Mouse (Mus musculus) cortical plate, adult 2 months (tissue): ENCODE results near the gene Calcoco1. TPM values are rescaled to one million over a fixed set of nuclear protein-coding genes. Genes with fewer than 3 reads are reported as not detected.
A peak's percentile ranks its signal among the peaks of the same experiment; 100 is the strongest.
"Not testable (repeated sequence)": the region's sequence is repeated elsewhere in the genome, so short reads cannot be mapped to it uniquely, and the experiment has no call there.

Source experiments
- H3K27ac ChIP-seq: fragments of 200-500 bp; 2 replicates; pipeline ENCODE4 v1.5.1; 2012; ENCODE audit warnings: low read length, control low read depth, inconsistent platforms; ENCODE audit not compliant: insufficient read depth
- H3K4me1 ChIP-seq: fragments of 200-500 bp; 2 replicates; pipeline ENCODE4 v1.6.1; 2011; ENCODE audit warnings: low read length; ENCODE audit not compliant: control insufficient read depth, insufficient read depth
- H3K4me3 ChIP-seq: fragments of 200-500 bp; 2 replicates; pipeline ENCODE4 v1.5.1; 2011; ENCODE audit warnings: mild to moderate bottlenecking, low read length, control low read depth; ENCODE audit not compliant: insufficient read depth
- CTCF ChIP-seq: fragments of 200-500 bp; IDR thresholded peaks from 2 replicates; pipeline ENCODE4 v1.5.1; 2011; ENCODE audit warnings: mild to moderate bottlenecking, control low read depth, low read length; ENCODE audit not compliant: insufficient read depth; ENCODE audit errors: extremely low read depth
- POLR2A ChIP-seq: fragments of 200-500 bp; IDR thresholded peaks from 2 replicates; pipeline ENCODE4 v1.6.1; 2011; ENCODE audit warnings: mild to moderate bottlenecking, low read length, control low read depth; ENCODE audit not compliant: insufficient read depth; ENCODE audit errors: extremely low read depth
- polyA plus RNA-seq: library from polyadenylated mRNA; depleted of rRNA; stranded (reverse); fragments of >200 nt; gene quantifications from 2 replicates; pipeline ENCODE4 v1.2.3, GENCODE M21; 2012; rRNA removed

Gene Calcoco1
- polyA plus RNA-seq, 1 experiment: 62.5 TPM

DNA sequence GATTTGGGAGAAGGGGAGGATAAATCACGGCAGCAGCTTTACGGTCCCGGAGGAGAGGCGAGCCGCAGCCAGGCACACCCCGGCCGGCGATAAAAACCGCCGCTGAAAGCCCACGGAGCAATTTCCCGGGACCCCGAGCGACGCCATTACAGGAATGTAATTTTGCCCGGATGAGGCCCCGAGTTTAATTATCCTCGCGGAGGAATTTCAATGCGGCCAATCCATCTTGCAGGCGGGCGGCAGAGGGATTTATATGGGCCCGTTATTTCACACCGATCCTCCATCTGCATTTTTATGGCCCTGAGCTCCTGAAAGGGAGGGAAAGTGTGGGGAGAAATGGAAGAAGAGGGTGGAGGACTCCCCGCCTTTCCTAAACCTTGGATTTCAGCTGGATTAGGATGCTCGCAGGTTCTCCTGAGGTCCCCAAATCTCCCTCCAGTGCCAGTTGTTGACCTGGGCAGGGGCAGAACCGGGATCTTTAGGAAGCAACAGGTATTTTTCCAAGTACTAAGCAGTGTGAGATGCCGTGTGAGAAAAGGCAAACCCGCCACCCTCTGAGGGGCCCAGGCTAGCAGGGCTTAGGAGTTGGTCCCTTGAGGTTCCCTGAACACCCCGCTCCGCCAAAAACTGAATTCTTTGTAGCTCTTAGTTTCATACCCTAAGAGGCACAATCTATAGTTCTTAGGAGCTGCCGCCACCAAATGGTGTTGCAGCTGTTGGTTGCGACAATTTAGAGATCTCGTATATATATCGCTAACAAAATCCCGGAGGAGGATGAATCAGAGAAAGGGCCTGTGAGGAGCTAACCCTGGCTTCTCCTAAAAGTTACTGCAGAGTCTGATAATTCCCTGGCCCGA lies 49.5 kb downstream of the Calcoco1 start, which contains the start of gene Atp5g2:
Gene Atp5g2, minus strand, starts transcription at position 138 of the 857 bp plus-strand sequence.
- Histone ChIP-seq H3K4me3 (peak within 1 kb of the TSS; percentile 25), H3K27ac (peak within 1 kb of the TSS; percentile 98), H3K4me1 (peaks cover 3% of the 10 kb centered on the region)
- TF ChIP-seq POLR2A (no peak), CTCF (no peak)

DNA sequence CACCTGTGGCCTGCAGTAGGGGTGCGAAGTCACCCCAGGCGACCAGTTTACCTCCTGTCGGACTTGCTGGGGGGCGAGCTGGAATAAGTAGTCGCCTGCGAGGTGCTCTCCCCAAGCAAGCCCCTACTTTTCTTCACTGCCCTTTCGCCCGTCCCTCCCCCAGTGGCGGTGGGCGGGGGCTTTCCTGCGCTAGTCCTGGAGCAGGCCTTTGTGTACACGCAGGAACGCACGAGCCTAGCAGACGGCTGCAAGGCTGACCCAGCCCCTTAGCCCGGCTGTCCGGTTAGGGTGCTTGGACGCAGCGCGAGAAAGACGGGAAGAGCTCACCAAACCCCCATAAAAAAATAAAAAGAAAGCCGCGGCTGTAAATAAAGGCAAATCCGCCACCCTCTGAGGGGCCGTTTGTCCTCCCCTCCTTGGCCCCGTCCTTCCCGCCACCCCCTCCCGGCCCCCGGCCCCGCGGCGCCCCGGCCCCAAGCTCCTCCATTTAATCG lies 50.2 kb downstream of the Calcoco1 start:
- Histone ChIP-seq H3K27ac (peak overlapping the region; percentile 98), H3K4me3 (peak overlapping the region; percentile 25), H3K4me1 (peaks cover 3% of the 10 kb centered on the region)
- TF ChIP-seq POLR2A (peak; percentile 53; the same call in 1 of the 2 replicates), CTCF (no peak)

DNA sequence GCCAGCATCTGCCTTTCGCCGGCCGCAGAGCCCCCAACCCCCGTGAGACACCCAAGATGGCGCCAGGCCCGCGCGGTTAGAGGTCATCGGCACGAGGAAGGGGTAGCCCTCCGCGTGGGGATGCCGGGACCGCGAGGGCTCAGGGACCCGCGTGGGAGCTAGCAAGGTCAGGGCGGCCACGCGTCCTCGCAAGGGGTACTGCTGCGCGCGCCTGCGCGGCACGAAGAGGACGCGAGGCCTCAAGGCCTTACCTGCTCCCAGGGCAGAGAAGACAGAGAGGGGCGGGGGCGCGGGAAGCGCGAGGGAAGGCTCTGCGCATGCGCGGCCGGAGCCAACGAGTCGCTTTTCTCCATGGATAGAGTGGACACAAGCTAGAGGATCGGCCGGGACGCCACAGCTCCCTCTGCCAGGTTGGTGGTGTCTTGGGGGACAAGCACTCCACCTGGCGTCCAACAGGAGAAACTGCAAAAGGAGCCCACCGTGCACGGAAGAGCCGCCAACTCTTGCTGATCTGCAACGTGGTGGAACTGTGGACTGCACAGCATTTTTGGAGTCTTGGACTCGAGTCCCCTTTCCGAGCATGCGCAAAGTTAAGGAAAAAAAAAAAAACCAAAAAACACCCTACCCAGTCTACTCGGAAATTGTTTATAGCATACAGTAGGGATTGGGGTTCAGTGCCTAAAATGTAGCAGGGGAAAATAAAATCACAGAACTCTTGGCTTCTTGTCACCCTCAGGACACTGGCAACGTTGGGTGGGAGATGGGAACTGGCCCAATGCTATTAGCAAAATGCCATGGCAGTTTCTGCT lies 51.0 kb downstream of the Calcoco1 start:
- Histone ChIP-seq H3K4me1 (peaks cover 3% of the 10 kb centered on the region), H3K4me3 (peak overlapping the region; percentile 52), H3K27ac (peak overlapping the region; percentile 98)
- TF ChIP-seq POLR2A (peak; percentile 66), CTCF (peak; percentile 99)

DNA sequence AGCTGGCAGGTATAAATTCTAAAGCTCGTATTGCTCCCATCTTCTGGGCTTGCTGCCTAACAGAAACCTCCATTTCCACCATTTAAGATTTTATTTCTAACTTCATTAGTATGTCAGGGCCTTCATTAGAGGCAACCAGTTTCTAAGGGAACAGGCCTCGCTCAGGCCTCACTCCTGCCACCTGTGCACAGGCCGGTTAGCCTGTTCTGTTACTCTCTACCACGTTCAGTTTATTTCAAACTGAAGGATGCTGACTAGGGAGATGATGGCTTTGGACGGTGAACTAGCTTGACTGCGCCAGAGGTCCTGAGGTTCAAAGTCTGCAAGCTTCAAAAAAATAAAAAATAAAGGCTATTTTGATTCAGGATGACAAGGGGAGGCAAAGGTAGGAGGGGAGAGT lies 51.7 kb downstream of the Calcoco1 start:
- peak overlapping the region; percentile 96 for H3K27ac ChIP-seq

DNA sequence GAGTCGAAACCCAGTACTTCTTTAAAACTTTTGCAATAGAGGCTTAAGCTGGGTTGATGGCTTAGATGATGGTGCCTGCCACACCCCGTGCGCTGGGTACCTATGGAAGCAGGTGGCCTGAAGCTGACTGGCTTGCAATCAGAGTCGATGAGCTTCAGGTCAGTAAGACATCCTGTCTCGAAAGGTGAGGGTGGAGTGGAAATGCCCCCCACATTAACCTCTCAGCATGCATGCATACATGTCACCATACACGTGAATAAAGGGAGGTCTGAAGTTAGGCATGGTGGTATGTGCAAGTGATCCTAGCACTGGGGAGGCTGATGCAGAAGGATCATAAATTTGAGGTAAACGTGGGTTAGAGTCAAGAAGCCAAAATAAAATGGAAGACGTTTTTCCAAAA lies 52.4 kb downstream of the Calcoco1 start:
- Histone ChIP-seq H3K4me3 (peak overlapping the region; percentile 52; the same call in 1 of the 2 replicates), H3K27ac (no peak overlapping the region), H3K4me1 (peaks cover 3% of the 10 kb centered on the region)
- TF ChIP-seq CTCF: no peak
- no peak for TF ChIP-seq POLR2A

More for the DNA sequence above, 51.7 kb downstream of the Calcoco1 start:
- TF ChIP-seq POLR2A: no peak
- no peak for TF ChIP-seq CTCF
- peak overlapping the region; percentile 52 for H3K4me3 ChIP-seq
- peaks cover 3% of the 10 kb centered on the region for H3K4me1 ChIP-seq

DNA sequence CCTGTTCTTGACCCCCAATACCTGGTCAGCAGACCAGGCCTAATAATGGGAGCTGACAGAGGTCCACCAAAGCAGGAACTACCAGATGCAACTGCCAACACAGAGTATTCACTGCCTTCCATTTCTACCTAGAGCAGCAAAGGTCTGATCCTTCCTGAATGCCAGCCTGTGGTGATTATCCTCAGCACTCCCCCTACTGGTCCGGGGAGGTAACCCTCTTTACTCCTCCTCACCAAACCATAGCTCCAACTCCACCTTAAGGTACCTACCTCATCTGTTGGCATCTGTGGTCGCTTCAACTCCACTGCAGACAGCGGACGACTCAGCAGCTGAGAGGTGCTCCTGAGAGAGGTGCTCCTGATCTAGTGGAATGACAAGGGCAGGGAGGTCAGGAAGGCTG lies 56.5 kb downstream of the Calcoco1 start:
- TF ChIP-seq POLR2A: no peak
- peak; percentile 83 for TF ChIP-seq CTCF
- no peak overlapping the region for H3K27ac ChIP-seq
- H3K4me1 ChIP-seq: peaks cover 3% of the 10 kb centered on the region
- no peak overlapping the region for H3K4me3 ChIP-seq

DNA sequence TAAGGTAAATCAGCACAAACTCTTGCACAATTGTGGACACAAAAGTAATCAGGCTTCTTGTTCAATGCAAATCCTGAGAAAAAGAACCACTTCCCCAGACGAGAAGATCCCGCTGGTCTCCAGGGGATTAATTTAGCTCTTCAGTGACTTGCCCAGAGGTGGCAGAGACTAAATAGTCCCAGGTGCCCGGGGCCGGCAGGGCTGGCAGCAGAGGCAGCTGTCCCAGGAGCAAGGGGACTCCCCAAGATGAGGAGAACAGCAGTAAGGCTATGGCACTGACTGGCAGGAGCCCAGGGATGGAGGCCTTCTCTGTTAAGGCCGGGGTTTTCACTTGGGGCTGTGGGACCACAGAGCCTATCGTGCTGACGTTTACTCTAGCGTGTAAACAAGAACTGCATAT lies 58.2 kb downstream of the Calcoco1 start:
- TF ChIP-seq POLR2A (no peak), CTCF (no peak)
- H3K4me1 ChIP-seq: peaks cover 3% of the 10 kb centered on the region; the same call in 1 of the 2 replicates
- no peak overlapping the region for H3K4me3 ChIP-seq
- no peak overlapping the region for H3K27ac ChIP-seq

DNA sequence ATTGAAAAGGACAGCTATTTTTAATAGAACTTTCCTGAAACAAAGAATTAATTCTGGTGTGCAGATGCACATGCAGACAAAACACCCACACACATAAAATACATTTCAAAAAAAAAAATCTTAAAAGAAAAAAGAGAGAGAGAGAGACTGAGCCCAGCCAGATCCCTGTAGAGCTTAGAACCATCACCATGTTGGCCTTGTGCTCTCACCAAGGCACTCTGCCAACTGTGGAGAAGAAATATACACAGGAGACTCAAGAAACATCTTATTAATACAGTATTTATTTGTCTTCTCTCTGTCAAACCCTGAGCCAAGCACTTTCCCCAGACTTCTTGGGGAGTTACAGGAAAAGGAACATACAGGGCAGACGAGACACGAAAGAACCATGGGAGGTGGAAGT lies 59.4 kb downstream of the Calcoco1 start:
- H3K4me3 ChIP-seq, H3K4me1 ChIP-seq, H3K27ac ChIP-seq: not testable (repeated sequence)

DNA sequence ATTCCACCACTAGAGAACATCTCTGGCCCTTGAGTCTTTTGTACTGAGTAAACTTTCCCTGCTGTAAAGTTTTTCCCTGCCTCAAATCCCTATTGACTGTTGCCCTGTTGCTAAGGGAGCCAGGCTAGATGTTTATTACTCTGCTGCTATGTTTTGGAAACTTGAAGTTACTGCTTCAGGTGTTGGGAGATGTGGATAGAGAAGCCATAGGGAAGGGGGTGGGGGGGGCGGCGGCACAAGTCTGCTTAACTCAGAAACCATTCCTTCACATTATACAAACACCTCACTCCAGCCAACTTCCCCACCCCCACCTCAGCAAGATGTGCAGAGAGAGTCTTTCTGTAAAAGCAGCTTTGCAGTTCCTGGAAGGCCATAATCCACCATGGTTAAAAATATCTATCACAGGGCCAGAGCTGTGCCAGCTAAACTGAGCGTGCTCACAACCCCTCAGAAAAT lies 64.0 kb downstream of the Calcoco1 start:
- H3K4me3 ChIP-seq: no peak overlapping the region
- TF ChIP-seq POLR2A (no peak), CTCF (no peak)
- 0 out of 2 replicates have a peak overlapping the region, but pooled peaks have one; percentile 61 for H3K27ac ChIP-seq
- peaks cover 7% of the 10 kb centered on the region for H3K4me1 ChIP-seq

Other genes with a start within 250 kb of the Calcoco1 start
- gene Gm10337, start 218.5 kb downstream of the Calcoco1 start, polyA plus RNA-seq: not detected in 2 replicates
- 98.9 and 105 TPM in 2 replicates for gene Map3k12, start 205.1 kb downstream of the Calcoco1 start, polyA plus RNA-seq
- 62.7 and 74.0 TPM in 2 replicates for gene Tarbp2, start 204.0 kb downstream of the Calcoco1 start, polyA plus RNA-seq
- gene Npff, start 197.2 kb downstream of the Calcoco1 start, polyA plus RNA-seq: 5.8 and 6.1 TPM in 2 replicates
- gene Gm28047, start 97.1 kb downstream of the Calcoco1 start, polyA plus RNA-seq: not detected in 2 replicates
- gene Atf7, start 96.7 kb downstream of the Calcoco1 start, polyA plus RNA-seq: 50.2 and 50.7 TPM in 2 replicates
- 293 and 296 TPM in 2 replicates for gene Atp5g2, start 49.8 kb downstream of the Calcoco1 start, polyA plus RNA-seq
- not detected in 2 replicates for gene Hoxc13, start 198.9 kb upstream of the Calcoco1 start, polyA plus RNA-seq
- gene Hoxc12, start 214.6 kb upstream of the Calcoco1 start, polyA plus RNA-seq: not detected in 2 replicates
- gene Hoxc11, start 232.2 kb upstream of the Calcoco1 start, polyA plus RNA-seq: not detected in 2 replicates
- not detected in 2 replicates for gene Hoxc10, start 244.6 kb upstream of the Calcoco1 start, polyA plus RNA-seq
- not detected in 2 replicates for gene Hoxc5, start 245.3 kb upstream of the Calcoco1 start, polyA plus RNA-seq